Mouse (Mus musculus) hindbrain, embryonic 16.5 days (tissue): ENCODE results near the gene Havcr1. TPM values are rescaled to one million over a fixed set of nuclear protein-coding genes. Genes with fewer than 3 reads are reported as not detected.
"Not testable (repeated sequence)": the region's sequence is repeated elsewhere in the genome, so short reads cannot be mapped to it uniquely, and the experiment has no call there.

Experiments used
- ATAC-seq: fragments of 200-750 bp; cut with Nextera tagmentation; 2 replicates; pipeline ENCODE4 v1.8.0; 2017; ENCODE audit warnings: moderate TSS enrichment, moderate library complexity
- H3K27ac ChIP-seq: fragments of 300-500 bp; sonication (generic); 2 replicates; pipeline ENCODE4 v1.5.1; 2014; ENCODE audit warnings: low read depth, mild to moderate bottlenecking, control low read depth, low read length, moderate library complexity
- H3K27me3 ChIP-seq: fragments of 300-500 bp; sonication (generic); replicated peaks from 2 replicates; pipeline ENCODE4 v1.6.1; 2014; ENCODE audit warnings: low read length; ENCODE audit not compliant: control insufficient read depth, insufficient read depth
- H3K36me3 ChIP-seq: fragments of 300-500 bp; sonication (generic); 2 replicates; pipeline ENCODE4 v1.6.1; 2014; ENCODE audit warnings: mild to moderate bottlenecking, low read length, moderate library complexity, mixed read lengths; ENCODE audit not compliant: control insufficient read depth, insufficient read depth
- H3K4me1 ChIP-seq: fragments of 300-500 bp; sonication (generic); 2 replicates; pipeline ENCODE4 v1.6.1; 2014; ENCODE audit warnings: low read depth, low read length; ENCODE audit not compliant: control insufficient read depth, insufficient read depth
- H3K4me2 ChIP-seq: fragments of 300-500 bp; sonication (generic); 2 replicates; pipeline ENCODE4 v1.6.1; 2014; ENCODE audit warnings: mild to moderate bottlenecking, low read length, control low read depth, moderate library complexity
- H3K4me3 ChIP-seq: fragments of 300-500 bp; sonication (generic); 2 replicates; pipeline ENCODE4 v1.5.1; 2014; ENCODE audit warnings: mild to moderate bottlenecking, low read length, control low read depth, moderate library complexity
- H3K9ac ChIP-seq: fragments of 300-500 bp; sonication (generic); 2 replicates; pipeline ENCODE4 v1.6.1; 2014; ENCODE audit warnings: low read depth, mild to moderate bottlenecking, control low read depth, low read length, moderate library complexity
- H3K9me3 ChIP-seq: fragments of 300-500 bp; sonication (generic); 2 replicates; pipeline ENCODE4 v1.6.1; 2014; ENCODE audit warnings: mild to moderate bottlenecking, low read length, moderate library complexity; ENCODE audit not compliant: control insufficient read depth
- WGBS: fragments of 180-500 bp; shearing (Covaris S2); extraction: QIAGEN DNeasy Blood & Tissue Kit; methylation state at CpG from one replicate; pipeline ENCODE4 v1.1.7; 2014; 5-methylcytosine and 5-hydroxymethylcytosine counted together
- polyA plus RNA-seq: library from polyadenylated mRNA; unstranded; fragments of >200 nt; fragmentation: Nextera tagmentation; extraction: Ambion mirVana; gene quantifications from 2 replicates; pipeline ENCODE4 v1.2.1, GENCODE M21; 2015

Havcr1 gene
- polyA plus RNA-seq, 1 experiment from 2014 or later = not detected

DNA sequence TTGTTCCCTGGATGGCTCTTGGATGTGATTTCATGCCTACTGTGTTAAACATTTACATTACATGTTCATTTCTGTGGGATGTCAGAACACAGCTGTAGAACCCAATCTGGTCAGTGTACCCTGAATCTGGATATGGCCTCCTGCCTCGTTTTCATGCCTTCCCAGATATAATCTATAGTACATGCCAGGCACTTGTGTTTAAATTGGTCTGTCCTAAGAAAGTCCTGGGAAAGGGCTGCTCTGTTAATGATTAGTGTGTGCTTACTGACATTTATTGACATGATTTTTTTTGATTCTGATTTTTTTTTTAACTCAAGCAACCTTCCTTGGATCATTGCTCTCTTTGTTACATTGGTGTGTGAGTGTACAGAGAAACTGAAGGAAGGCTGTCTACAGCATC is 263 bp upstream of the Havcr1 start:
- no peaks in the 10 kb centered on the region for H3K27me3 ChIP-seq
- no peak overlapping the region for H3K4me2 ChIP-seq
- H3K4me1 ChIP-seq = no peaks in the 10 kb centered on the region
- WGBS = 76% methylated on average over 1 of the region's 1 CpGs
- H3K9me3 ChIP-seq = no peaks in the 10 kb centered on the region
- H3K27ac ChIP-seq = no peak overlapping the region
- no peak overlapping the region for H3K4me3 ChIP-seq
- no peak overlapping the region for H3K9ac ChIP-seq
- no peak for ATAC-seq
- no peaks in the 10 kb centered on the region for H3K36me3 ChIP-seq

DNA sequence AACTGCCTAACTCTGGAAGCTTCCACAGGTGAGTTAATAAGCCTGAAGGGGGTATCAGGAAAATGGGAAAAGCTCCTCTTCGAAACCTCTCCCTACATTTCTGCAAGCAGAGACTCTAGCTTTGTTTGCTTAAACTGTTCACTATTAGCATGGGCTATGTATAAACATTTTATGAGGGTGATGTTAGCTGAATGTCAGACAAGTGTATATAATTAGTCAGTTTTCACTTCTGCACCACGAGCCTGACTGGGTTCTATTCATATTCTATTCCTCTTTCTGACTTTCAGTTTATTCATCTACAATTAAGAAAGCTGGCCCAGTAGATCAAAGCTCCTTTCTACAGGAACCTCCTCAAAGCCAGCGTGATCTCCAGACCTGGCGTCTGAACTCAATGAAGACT is 4.6 kb downstream of the Havcr1 start:
- Histone ChIP-seq H3K36me3 (no peaks in the 10 kb centered on the region), H3K4me3 (no peak overlapping the region), H3K4me1 (no peaks in the 10 kb centered on the region), H3K27me3 (no peaks in the 10 kb centered on the region), H3K4me2 (no peak overlapping the region), H3K27ac (no peak overlapping the region), H3K9me3 (no peaks in the 10 kb centered on the region), H3K9ac (no peak overlapping the region)
- no peak for ATAC-seq
- WGBS = 88% methylated on average over 4 of the region's 4 CpGs

DNA sequence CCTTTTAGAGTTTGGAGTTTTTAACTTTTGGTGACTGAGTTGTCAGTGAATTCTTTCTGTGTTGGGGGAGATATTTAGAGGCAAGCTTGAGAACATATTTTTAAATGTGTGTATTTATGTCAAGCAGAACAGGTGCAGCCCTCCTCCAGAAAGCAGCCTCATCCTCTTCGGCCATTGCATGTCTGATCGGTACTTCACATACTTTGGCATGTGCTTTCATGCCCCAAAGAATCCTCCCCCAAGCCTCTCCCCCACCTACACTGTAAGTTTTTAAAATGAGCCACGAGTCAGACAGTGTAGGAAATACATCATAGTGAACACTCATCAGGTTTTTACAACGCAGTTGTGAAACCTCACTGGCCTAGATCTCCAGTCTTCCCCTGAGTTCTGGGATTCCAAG is 6.0 kb downstream of the Havcr1 start:
- Histone ChIP-seq H3K9me3 (no peaks in the 10 kb centered on the region), H3K36me3 (no peaks in the 10 kb centered on the region), H3K4me3 (no peak overlapping the region), H3K9ac (no peak overlapping the region), H3K4me1 (no peaks in the 10 kb centered on the region), H3K27me3 (no peaks in the 10 kb centered on the region), H3K4me2 (no peak overlapping the region), H3K27ac (no peak overlapping the region)
- ATAC-seq = no peak
- WGBS = 87% methylated on average over 4 of the region's 4 CpGs

DNA sequence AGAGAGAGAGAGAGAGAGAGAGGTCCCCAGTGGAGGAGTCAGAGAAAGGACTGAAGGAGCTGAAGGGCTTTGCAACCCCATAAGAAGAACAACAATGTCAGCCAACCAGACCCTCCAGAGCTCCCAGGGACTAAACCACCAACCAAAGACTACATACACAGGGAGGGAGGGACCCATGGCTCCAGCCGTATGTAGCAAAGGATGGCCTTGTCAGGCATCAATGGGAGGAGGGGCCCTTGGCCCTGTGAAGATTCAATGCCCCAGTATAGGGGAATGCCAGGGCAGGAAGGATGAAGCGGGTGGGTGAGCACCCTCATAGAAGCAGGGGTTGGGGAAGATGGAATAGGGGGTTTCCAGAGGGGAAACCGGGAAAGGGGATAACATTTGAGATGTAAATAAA is 6.8 kb downstream of the Havcr1 start:
- Histone ChIP-seq H3K4me3 (no peak overlapping the region), H3K27ac (no peak overlapping the region), H3K9ac (no peak overlapping the region), H3K4me1 (no peaks in the 10 kb centered on the region), H3K27me3 (no peaks in the 10 kb centered on the region), H3K4me2 (no peak overlapping the region), H3K36me3 (no peaks in the 10 kb centered on the region), H3K9me3 (no peaks in the 10 kb centered on the region)
- no peak for ATAC-seq
- 71% methylated on average over 3 of the region's 3 CpGs for WGBS

DNA sequence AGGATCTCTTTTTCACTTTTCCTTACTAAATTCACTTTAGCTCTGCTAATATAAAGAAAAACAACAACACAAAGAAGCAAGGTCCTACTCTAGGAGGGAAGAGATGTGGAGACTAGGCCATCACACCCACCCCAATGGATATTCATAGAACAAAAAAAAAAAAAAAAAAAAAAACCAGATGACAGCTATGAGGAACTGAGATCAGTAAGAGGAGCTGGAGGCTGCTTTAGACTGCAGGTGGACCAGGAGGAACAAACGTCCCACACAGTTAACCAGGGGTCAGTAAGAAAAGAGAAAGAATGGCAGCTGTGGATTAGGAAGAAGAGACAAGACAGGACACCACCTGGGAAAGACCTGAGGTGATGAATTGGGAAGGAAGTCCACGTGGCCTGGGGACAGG is 13.1 kb downstream of the Havcr1 start:
- 65% methylated on average over 2 of the region's 2 CpGs for WGBS
- Histone ChIP-seq H3K9ac (no peak overlapping the region), H3K27me3 (no peaks in the 10 kb centered on the region), H3K4me2 (no peak overlapping the region), H3K36me3 (no peaks in the 10 kb centered on the region), H3K4me3 (no peak overlapping the region), H3K9me3 (no peaks in the 10 kb centered on the region), H3K4me1 (no peaks in the 10 kb centered on the region), H3K27ac (no peak overlapping the region)
- ATAC-seq = no peak

DNA sequence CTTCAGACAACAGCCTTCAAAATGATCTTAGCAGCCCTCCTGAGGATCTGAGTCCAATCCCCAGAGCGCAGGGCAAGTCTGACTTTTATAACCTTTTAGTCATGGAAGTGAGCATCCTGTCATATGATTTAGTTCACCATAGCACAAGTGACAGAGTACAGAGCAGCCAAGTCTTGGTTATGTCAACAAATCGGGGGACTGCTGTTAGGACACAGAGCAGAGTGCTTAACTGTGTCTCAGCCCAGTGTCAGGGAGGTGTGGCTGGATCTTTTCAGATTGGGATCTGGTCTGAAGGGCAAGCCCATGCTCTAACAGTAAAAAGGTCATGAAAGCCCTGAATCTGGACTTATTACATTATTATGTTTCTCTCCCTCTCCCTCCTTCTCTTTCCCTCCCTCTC is 18.8 kb downstream of the Havcr1 start:
- Histone ChIP-seq H3K4me2 (no peak overlapping the region), H3K4me1 (no peaks in the 10 kb centered on the region), H3K27me3 (no peaks in the 10 kb centered on the region), H3K9me3 (no peaks in the 10 kb centered on the region), H3K4me3 (no peak overlapping the region), H3K36me3 (no peaks in the 10 kb centered on the region), H3K27ac (no peak overlapping the region), H3K9ac (no peak overlapping the region)
- no peak for ATAC-seq
- 88% methylated on average over 2 of the region's 2 CpGs for WGBS

DNA sequence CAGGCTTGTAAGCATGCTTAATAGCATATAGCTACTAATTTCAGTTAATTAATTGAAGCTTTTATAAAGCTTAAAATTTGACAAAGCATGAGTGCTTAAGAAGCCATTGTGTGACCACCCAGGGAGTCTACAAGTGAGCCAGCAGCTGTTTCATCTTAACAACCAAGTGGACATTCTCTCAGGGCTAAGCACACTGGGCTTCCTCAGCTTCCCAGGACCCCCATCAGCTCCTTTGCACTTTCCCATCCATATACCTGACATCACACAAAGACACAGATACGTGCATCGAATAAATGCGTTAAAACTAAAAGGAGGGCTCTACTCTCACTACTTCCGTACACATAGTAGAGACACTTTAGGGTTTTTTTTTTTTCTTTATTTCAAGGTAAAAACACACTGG is 19.8 kb downstream of the Havcr1 start:
- no peaks in the 10 kb centered on the region for H3K27me3 ChIP-seq
- H3K4me1 ChIP-seq = no peaks in the 10 kb centered on the region
- no peak overlapping the region for H3K27ac ChIP-seq
- no peak overlapping the region for H3K9ac ChIP-seq
- WGBS = 59% methylated on average over 4 of the region's 4 CpGs
- no peak overlapping the region for H3K4me3 ChIP-seq
- H3K9me3 ChIP-seq = no peaks in the 10 kb centered on the region
- H3K4me2 ChIP-seq = no peak overlapping the region
- H3K36me3 ChIP-seq = no peaks in the 10 kb centered on the region
- ATAC-seq = no peak

DNA sequence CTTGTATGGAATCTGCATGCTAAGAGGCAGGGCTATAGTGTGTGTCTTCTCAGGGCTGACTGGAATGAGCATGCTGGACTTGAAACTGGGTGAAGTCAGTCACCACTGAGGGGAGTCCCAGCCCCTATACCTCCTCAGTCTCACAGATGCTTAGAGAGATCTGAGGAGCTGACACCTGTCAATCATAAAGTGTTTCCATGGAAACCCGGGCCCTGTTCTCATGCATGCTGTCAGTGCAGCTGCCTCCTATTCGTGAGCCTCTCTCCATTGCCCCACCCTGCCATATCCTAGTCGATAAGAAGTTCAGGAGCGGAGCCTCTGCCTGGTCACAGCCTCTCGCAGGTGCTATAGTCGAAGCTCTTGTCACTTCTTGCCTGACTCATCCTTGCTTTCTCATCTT is 20.8 kb downstream of the Havcr1 start:
- H3K27ac ChIP-seq, H3K27me3 ChIP-seq, H3K9me3 ChIP-seq, H3K4me2 ChIP-seq, H3K4me1 ChIP-seq, ATAC-seq, H3K36me3 ChIP-seq, H3K4me3 ChIP-seq, H3K9ac ChIP-seq: not testable (repeated sequence)
- 87% methylated on average over 6 of the region's 6 CpGs for WGBS

DNA sequence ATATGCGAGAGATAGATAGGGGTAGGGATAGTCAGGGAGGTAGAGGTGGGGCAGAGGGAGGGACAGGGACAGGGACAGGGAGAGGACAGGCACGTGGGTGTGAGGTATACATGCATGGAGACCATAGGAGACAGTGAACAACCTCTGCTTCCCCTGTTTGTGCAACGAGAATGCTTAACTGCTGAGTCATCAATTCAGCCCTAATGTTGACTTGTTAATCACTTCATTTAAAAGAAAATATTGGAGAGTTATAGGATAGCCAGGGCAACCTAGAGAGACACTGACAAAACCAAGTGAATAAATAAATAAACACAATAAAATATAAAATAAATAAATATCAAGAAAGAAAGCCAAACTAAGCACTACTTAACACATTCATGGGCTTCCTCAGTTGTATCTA is 42.0 kb downstream of the Havcr1 start:
- 82% methylated on average over 3 of the region's 3 CpGs for WGBS
- Histone ChIP-seq H3K4me2 (no peak overlapping the region), H3K9ac (no peak overlapping the region), H3K4me1 (no peaks in the 10 kb centered on the region), H3K27me3 (no peaks in the 10 kb centered on the region), H3K36me3 (no peaks in the 10 kb centered on the region), H3K4me3 (no peak overlapping the region), H3K27ac (no peak overlapping the region), H3K9me3 (no peaks in the 10 kb centered on the region)
- no peak for ATAC-seq

DNA sequence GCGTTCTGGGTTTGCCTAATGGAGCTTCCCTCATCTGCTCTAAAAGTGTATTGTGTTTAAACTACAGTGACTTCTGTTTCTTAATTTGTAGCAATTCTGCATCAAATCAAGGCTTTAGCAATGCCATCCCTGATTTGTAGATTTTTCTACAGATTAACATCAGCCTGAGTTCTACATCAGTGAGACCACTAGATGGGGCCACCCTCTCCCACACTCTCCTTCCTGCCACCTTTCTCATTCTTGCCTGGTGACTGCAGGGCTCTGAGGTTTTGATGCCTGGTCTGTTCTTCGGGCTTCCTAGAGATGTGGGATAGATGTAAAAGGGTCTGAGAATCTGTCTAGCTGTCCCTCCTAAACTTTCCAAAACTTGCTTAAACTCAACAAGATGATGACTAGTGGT is 44.9 kb downstream of the Havcr1 start:
- Histone ChIP-seq H3K9me3 (no peaks in the 10 kb centered on the region), H3K27ac (no peak overlapping the region), H3K4me3 (no peak overlapping the region), H3K27me3 (no peaks in the 10 kb centered on the region), H3K4me2 (no peak overlapping the region), H3K4me1 (no peaks in the 10 kb centered on the region), H3K9ac (no peak overlapping the region), H3K36me3 (no peaks in the 10 kb centered on the region)
- no peak for ATAC-seq
- WGBS = 86% methylated on average over 2 of the region's 2 CpGs
